Mouse (Mus musculus) stomach, embryonic 16.5 days (tissue): ENCODE results near the gene Ccdc141. TPM values are rescaled to one million over a fixed set of nuclear protein-coding genes. Genes with fewer than 3 reads are reported as not detected.

ENCODE experiments used
- ATAC-seq: fragments of 200-750 bp; cut with Nextera tagmentation; 2 replicates; pipeline ENCODE4 v1.8.0; 2017; ENCODE audit warnings: moderate number of reproducible peaks, moderate TSS enrichment; ENCODE audit not compliant: insufficient read depth, low FRiP score
- H3K27ac ChIP-seq: fragments of 300-500 bp; sonication (generic); 2 replicates; pipeline ENCODE4 v1.5.1; 2014; ENCODE audit warnings: low read length
- H3K27me3 ChIP-seq: fragments of 300-500 bp; sonication (generic); 2 replicates; pipeline ENCODE4 v1.6.1; 2014; ENCODE audit warnings: low read length, control low read depth, mixed read lengths; ENCODE audit not compliant: control insufficient read depth, insufficient read depth
- H3K36me3 ChIP-seq: fragments of 300-500 bp; sonication (generic); 2 replicates; pipeline ENCODE4 v1.6.1; 2014; ENCODE audit warnings: low read length; ENCODE audit not compliant: control insufficient read depth, insufficient read depth
- H3K4me1 ChIP-seq: fragments of 300-500 bp; sonication (generic); 2 replicates; pipeline ENCODE4 v1.6.1; 2014; ENCODE audit warnings: low read length, control low read depth, mixed read lengths; ENCODE audit not compliant: control insufficient read depth, insufficient read depth
- H3K4me2 ChIP-seq: fragments of 300-500 bp; sonication (generic); 2 replicates; pipeline ENCODE4 v1.6.1; 2014; ENCODE audit warnings: low read depth, low read length, mixed read lengths
- H3K4me3 ChIP-seq: fragments of 300-500 bp; sonication (generic); replicated peaks from 2 replicates; pipeline ENCODE4 v1.5.1; 2014; ENCODE audit warnings: mild to moderate bottlenecking, low read length
- H3K9ac ChIP-seq: fragments of 300-500 bp; sonication (generic); 2 replicates; pipeline ENCODE4 v1.6.1; 2014; ENCODE audit warnings: low read length
- H3K9me3 ChIP-seq: fragments of 300-500 bp; sonication (generic); replicated peaks from 2 replicates; pipeline ENCODE4 v1.6.1; 2016; ENCODE audit warnings: low read length, control low read depth; ENCODE audit not compliant: control insufficient read depth
- WGBS: fragments of 180-500 bp; shearing (Covaris S2); extraction: QIAGEN DNeasy Blood & Tissue Kit; methylation state at CpG from one replicate; pipeline ENCODE4 v1.1.7; 2014; 5-methylcytosine and 5-hydroxymethylcytosine counted together
- polyA plus RNA-seq: library from polyadenylated mRNA; unstranded; fragments of >200 nt; fragmentation: Nextera tagmentation; extraction: Ambion mirVana; gene quantifications from 2 replicates; pipeline ENCODE4 v1.2.1, GENCODE M21; 2015

The Ccdc141 gene
- polyA plus RNA-seq: 12.1 and 12.9 TPM in 2 replicates

DNA sequence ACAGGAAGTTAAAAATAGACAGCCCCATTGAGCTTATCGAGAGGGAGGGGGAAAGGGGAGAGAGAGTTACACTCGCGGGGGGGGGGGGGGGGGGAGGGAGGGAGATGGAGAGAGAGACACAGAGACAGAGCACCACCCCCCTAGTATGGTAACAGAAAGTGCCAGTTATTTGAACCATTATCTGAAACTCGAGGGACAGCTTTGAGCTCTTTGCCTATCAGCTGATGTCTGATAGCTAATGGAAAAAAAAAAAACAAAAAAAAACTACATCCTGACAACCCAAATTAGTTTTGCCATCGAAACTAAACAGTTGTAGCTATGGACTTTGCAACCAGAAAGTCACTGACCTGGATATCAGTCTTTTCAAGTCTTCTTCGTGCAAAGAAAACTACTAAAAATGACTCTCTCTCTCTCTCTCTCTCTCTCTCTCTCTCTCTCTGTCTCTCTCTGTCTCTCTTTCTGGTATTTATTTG lies at the start of gene Ccdc141:
Gene Ccdc141 (minus strand): TSS at position 4 of the 473 bp plus-strand sequence.
- no peaks in the 10 kb centered on the region for H3K27me3 ChIP-seq
- peak within 1 kb of the TSS; percentile 64 for H3K4me3 ChIP-seq
- H3K9ac ChIP-seq: peak within 1 kb of the TSS; percentile 81
- no peak for ATAC-seq
- peaks cover 28% of the 10 kb centered on the region for H3K4me1 ChIP-seq
- peak within 1 kb of the TSS; percentile 75 for H3K27ac ChIP-seq
- H3K4me2 ChIP-seq: peak within 1 kb of the TSS; percentile 91
- no peaks in the 10 kb centered on the region for H3K9me3 ChIP-seq
- WGBS: 3% methylated on average over 4 of the region's 6 CpGs
- no peaks in the 10 kb centered on the region for H3K36me3 ChIP-seq

DNA sequence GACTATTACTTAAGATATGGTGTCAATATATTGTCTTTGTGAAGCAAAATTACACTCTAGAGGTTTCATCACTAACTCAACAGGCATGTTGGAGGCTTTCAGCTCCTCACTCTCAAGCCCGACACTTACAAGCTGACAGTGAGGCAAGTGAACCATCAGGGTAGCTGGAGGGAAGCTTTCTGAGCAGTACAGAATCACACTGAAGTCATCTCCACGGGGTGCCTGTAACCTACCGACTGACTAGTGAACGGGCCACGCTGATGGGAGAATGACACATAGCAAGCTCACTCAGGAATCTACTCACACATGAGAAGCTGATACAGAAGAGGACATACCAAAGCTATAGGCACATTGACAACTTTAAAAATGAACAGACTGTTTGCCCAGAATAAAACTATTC lies 42.4 kb upstream of the Ccdc141 start:
- Histone ChIP-seq H3K27ac (no peak overlapping the region), H3K9ac (no peak overlapping the region), H3K36me3 (no peaks in the 10 kb centered on the region; the same call in none of the 2 replicates), H3K4me1 (no peaks in the 10 kb centered on the region), H3K27me3 (no peaks in the 10 kb centered on the region), H3K4me3 (no peak overlapping the region), H3K9me3 (no peaks in the 10 kb centered on the region), H3K4me2 (no peak overlapping the region)
- 86% methylated on average over 5 of the region's 5 CpGs for WGBS
- no peak for ATAC-seq

DNA sequence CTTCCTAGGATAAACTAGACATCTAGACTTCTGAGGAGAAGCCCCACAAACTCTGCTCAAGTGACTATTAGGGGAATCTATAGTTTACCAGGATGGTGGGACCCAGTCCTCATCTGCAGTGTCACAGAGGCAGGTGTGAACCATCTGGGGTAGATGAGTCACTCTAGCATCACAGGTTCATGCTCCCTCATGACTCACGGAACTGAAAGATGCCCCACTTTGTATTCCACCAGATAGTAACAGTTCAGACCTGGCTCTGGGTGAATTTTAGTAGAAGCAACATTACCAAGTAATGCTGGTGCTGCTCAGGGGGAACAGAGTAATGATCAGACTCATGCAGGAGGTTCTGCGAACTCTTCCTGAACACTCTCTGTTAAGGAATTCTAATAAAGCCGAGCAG lies 36.5 kb upstream of the Ccdc141 start:
- no peaks in the 10 kb centered on the region for H3K9me3 ChIP-seq
- 86% methylated on average over 3 of the region's 3 CpGs for WGBS
- H3K4me1 ChIP-seq: no peaks in the 10 kb centered on the region
- no peak overlapping the region for H3K9ac ChIP-seq
- no peak for ATAC-seq
- no peak overlapping the region for H3K4me3 ChIP-seq
- no peak overlapping the region for H3K27ac ChIP-seq
- no peaks in the 10 kb centered on the region for H3K27me3 ChIP-seq
- H3K4me2 ChIP-seq: no peak overlapping the region
- no peaks in the 10 kb centered on the region for H3K36me3 ChIP-seq

DNA sequence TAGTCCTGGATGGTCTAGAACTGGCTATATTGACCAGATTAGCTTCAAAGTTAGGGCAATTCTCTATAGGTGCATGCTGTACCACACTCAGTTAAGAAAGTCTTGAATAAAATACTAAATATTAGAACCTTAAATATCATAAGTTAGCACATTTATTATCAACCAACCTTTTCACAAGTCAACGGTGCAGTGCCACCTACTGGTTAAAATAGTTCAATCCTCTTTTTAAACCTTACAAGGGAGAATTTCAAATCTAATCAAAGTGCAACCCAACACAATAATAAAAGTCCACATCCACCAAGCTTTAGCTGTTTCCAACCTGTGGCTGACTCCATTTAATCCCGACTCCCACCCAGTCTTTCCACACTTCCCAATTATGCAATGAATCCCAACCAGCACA lies 33.5 kb upstream of the Ccdc141 start:
- no peak overlapping the region for H3K4me2 ChIP-seq
- no peak overlapping the region for H3K9ac ChIP-seq
- H3K4me1 ChIP-seq: peaks cover 4% of the 10 kb centered on the region; the same call in 1 of the 2 replicates
- no peaks in the 10 kb centered on the region for H3K9me3 ChIP-seq
- H3K4me3 ChIP-seq: no peak overlapping the region
- no peak overlapping the region for H3K27ac ChIP-seq
- ATAC-seq: no peak
- no peaks in the 10 kb centered on the region for H3K27me3 ChIP-seq
- WGBS: 52% methylated on average over 2 of the region's 2 CpGs
- no peaks in the 10 kb centered on the region for H3K36me3 ChIP-seq

DNA sequence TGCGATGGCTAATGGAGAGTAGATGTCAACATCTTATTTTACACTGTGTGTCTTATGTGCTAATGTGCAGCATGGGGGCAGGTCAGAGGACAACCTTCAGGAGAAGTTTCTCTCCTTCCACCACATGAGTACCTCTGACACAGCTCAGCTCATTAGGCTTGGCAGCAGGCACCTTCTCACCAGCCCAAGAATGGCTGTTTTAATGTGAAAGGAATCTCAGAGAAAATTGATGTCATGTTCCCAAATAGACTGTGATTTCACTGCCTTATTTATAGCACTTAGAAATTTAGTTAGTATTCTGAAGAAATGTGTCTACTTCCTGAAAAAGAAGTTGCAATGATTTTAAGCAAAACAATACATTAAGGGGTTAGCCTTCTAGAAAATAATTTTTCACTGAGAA lies 31.5 kb upstream of the Ccdc141 start:
- 88% methylated on average over 1 of the region's 1 CpGs for WGBS
- no peaks in the 10 kb centered on the region for H3K36me3 ChIP-seq
- no peak for ATAC-seq

DNA sequence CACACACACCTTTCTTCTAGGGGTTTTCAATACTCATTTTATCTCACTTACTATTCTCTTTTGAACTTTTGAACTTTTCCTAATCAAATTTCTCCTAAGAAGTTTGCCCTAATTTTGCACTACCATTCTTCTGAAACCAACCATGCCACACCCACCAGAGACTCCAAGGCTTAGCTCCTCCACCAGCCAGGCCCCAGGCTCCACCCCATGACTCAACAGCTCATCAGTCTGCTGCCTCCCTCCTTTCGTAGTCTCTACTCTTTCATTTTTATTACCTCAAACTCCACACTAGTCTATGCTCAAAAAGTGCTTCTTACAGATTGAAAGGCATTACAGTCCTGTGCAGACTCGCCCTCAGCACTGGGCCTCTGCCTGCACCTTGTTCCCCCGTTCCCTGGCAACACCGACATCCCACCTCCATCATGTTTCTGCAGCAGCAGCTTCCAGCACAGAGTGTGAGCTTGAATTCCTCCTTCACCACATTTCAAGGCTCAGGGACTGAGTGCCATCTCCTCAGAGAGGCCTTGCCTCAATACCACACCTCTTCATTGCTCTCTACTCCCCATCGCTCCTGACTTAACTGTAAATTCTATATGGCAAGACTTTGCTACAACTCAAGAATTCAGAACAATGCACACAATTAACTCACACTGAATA lies 30.6 kb upstream of the Ccdc141 start:
- H3K36me3 ChIP-seq: no peaks in the 10 kb centered on the region
- H3K4me1 ChIP-seq: peaks cover 4% of the 10 kb centered on the region; the same call in 1 of the 2 replicates
- 71% methylated on average over 5 of the region's 5 CpGs for WGBS
- 0 out of 2 replicates have a peak, but pooled peaks have one; percentile 50 for ATAC-seq
- H3K27me3 ChIP-seq: no peaks in the 10 kb centered on the region
- H3K4me3 ChIP-seq: no peak overlapping the region
- H3K27ac ChIP-seq: no peak overlapping the region
- no peak overlapping the region for H3K9ac ChIP-seq
- no peak overlapping the region for H3K4me2 ChIP-seq
- H3K9me3 ChIP-seq: no peaks in the 10 kb centered on the region

More for the DNA sequence above, 31.5 kb upstream of the Ccdc141 start:
- Histone ChIP-seq H3K4me3 (no peak overlapping the region), H3K4me1 (peaks cover 4% of the 10 kb centered on the region; the same call in 1 of the 2 replicates), H3K27ac (no peak overlapping the region), H3K9ac (no peak overlapping the region), H3K27me3 (no peaks in the 10 kb centered on the region), H3K4me2 (no peak overlapping the region), H3K9me3 (no peaks in the 10 kb centered on the region)

DNA sequence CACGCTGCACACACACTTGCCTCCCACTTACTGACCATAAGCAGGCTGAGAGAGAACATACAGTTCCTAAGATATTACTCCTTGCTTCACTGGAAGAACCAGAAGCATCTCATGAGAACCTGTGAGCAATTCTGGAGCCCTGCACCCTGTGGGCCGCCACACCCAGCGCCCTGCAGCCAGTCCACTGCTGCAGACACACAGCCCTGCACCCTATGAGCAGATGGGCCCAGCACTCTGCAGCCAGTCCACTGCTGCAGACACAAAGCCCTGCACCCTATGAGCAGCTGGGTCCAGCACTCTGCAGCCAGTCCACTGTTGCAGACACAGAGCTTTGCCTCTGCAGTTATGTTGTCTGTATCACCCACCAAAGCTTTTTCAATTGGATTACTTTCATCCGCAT lies 29.9 kb upstream of the Ccdc141 start:
- Histone ChIP-seq H3K9me3 (no peaks in the 10 kb centered on the region), H3K27me3 (no peaks in the 10 kb centered on the region), H3K9ac (no peak overlapping the region), H3K27ac (no peak overlapping the region), H3K4me2 (no peak overlapping the region), H3K4me1 (peaks cover 4% of the 10 kb centered on the region; the same call in 1 of the 2 replicates), H3K36me3 (peaks cover 2% of the 10 kb centered on the region; the same call in 1 of the 2 replicates), H3K4me3 (no peak overlapping the region)
- WGBS: 92% methylated on average over 4 of the region's 4 CpGs
- ATAC-seq: no peak

DNA sequence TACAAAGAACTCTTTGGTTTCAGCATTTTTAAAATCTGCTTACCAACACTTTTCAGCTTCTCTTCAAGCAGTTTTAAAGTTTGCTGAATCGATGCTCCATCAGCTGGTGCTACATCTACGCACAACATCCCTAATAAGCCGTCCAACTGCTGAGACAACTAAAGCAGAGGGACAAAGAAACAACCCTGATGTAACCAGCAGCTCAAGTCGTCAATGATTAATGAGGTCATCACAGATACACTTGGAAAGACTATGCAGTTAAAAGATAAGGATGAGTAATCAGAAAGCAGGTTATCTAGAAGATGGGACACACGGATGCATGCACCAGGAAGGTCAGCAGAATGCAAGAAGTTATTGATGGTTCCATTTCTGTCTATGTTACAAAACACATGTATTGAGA lies 27.8 kb upstream of the Ccdc141 start:
- no peak for ATAC-seq
- H3K27me3 ChIP-seq: no peaks in the 10 kb centered on the region

DNA sequence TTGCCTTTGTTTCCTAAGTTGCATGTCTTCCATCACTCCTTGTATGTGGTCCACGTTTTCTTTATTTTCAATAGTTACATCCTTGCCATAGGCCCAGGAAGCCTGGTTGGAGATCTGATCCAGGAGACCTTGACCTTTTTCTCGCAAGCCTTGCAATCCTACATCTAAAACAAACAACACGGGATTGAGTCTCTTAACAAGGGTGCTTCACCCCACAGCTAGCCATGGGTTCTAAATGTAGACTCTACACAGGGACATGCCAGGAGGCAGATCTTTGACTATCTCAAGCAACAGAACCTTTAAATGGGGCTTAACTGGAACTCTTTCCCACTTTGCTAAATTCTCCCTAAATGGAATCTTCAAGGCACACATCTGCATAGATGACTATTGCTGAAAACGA lies 26.4 kb upstream of the Ccdc141 start:
- no peak overlapping the region for H3K4me2 ChIP-seq
- H3K9ac ChIP-seq: no peak overlapping the region
- WGBS: 82% methylated on average over 4 of the region's 4 CpGs
- peaks cover 4% of the 10 kb centered on the region; the same call in 1 of the 2 replicates for H3K36me3 ChIP-seq
- H3K27ac ChIP-seq: no peak overlapping the region
- peaks cover 4% of the 10 kb centered on the region; the same call in 1 of the 2 replicates for H3K4me1 ChIP-seq
- H3K27me3 ChIP-seq: no peaks in the 10 kb centered on the region
- H3K9me3 ChIP-seq: no peaks in the 10 kb centered on the region
- ATAC-seq: no peak
- H3K4me3 ChIP-seq: no peak overlapping the region

More for the DNA sequence above, 27.8 kb upstream of the Ccdc141 start:
- H3K9me3 ChIP-seq: no peaks in the 10 kb centered on the region
- H3K9ac ChIP-seq: no peak overlapping the region
- no peak overlapping the region for H3K4me2 ChIP-seq
- 55% methylated on average over 5 of the region's 5 CpGs for WGBS
- no peak overlapping the region for H3K27ac ChIP-seq
- no peak overlapping the region for H3K4me3 ChIP-seq
- H3K36me3 ChIP-seq: peaks cover 3% of the 10 kb centered on the region; the same call in 1 of the 2 replicates
- peaks cover 4% of the 10 kb centered on the region; the same call in 1 of the 2 replicates for H3K4me1 ChIP-seq
